Mouse (Mus musculus) intestine, embryonic 16.5 days (tissue): ENCODE results near the gene Fkbp8. TPM values are rescaled to one million over a fixed set of nuclear protein-coding genes. Genes with fewer than 3 reads are reported as not detected.

Experiments
- ATAC-seq: fragments of 200-750 bp; cut with Nextera tagmentation; 2 replicates; pipeline ENCODE4 v1.8.0; 2017; ENCODE audit warnings: moderate TSS enrichment, moderate library complexity
- H3K27ac ChIP-seq: fragments of 300-500 bp; sonication (generic); 2 replicates; pipeline ENCODE4 v1.5.1; 2014; ENCODE audit warnings: mild to moderate bottlenecking, low read length
- H3K27me3 ChIP-seq: fragments of 300-500 bp; sonication (generic); replicated peaks from 2 replicates; pipeline ENCODE4 v1.6.1; 2014; ENCODE audit warnings: low read length, control low read depth, mixed read lengths; ENCODE audit not compliant: control insufficient read depth, insufficient read depth
- H3K36me3 ChIP-seq: fragments of 300-500 bp; sonication (generic); 2 replicates; pipeline ENCODE4 v1.6.1; 2014; ENCODE audit warnings: low read length, control low read depth; ENCODE audit not compliant: control insufficient read depth, insufficient read depth
- H3K4me1 ChIP-seq: fragments of 300-500 bp; sonication (generic); 2 replicates; pipeline ENCODE4 v1.6.1; 2014; ENCODE audit warnings: low read length, control low read depth, mixed read lengths; ENCODE audit not compliant: control insufficient read depth, insufficient read depth
- H3K4me2 ChIP-seq: fragments of 300-500 bp; sonication (generic); 2 replicates; pipeline ENCODE4 v1.6.1; 2014; ENCODE audit warnings: low read depth, low read length, control low read depth
- H3K4me3 ChIP-seq: fragments of 300-500 bp; sonication (generic); 2 replicates; pipeline ENCODE4 v1.5.1; 2014; ENCODE audit warnings: mild to moderate bottlenecking, low read length
- H3K9ac ChIP-seq: fragments of 300-500 bp; sonication (generic); 2 replicates; pipeline ENCODE4 v1.6.1; 2014; ENCODE audit warnings: low read depth, low read length
- H3K9me3 ChIP-seq: fragments of 300-500 bp; sonication (generic); 2 replicates; pipeline ENCODE4 v1.6.1; 2016; ENCODE audit warnings: low read length, control low read depth; ENCODE audit not compliant: control insufficient read depth
- WGBS: fragments of 180-500 bp; shearing (Covaris S2); extraction: QIAGEN DNeasy Blood & Tissue Kit; methylation state at CpG from one replicate; pipeline ENCODE4 v1.1.7; 2014; 5-methylcytosine and 5-hydroxymethylcytosine counted together
- polyA plus RNA-seq: library from polyadenylated mRNA; unstranded; fragments of >200 nt; fragmentation: Nextera tagmentation; extraction: Ambion mirVana; gene quantifications from 2 replicates; pipeline ENCODE4 v1.2.1, GENCODE M21; 2015

The Fkbp8 gene
- polyA plus RNA-seq, 1 experiment from 2014 or later, result 328 TPM

DNA sequence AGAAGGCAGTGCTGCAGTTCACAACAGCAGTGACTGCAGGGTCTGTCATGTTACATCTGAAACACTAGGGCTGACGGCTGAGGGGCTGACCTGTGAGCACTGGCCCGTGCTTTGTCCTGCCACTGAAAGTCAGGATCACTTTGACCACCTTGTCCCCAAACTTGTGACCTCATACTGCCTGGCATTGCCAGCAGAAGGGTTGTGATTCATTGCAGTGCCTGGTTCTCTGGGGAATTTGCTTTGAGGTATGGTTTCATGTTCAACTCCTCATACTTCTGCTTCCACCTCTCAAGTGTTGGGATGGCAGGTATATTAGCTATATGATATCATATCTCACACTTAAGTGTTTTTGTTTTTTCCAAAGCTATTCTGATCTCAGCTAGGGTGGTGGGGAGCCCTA is 8.2 kb downstream of the Fkbp8 start:
- H3K9me3 ChIP-seq, result no peaks in the 10 kb centered on the region
- H3K9ac ChIP-seq, result no peak overlapping the region
- no peak overlapping the region for H3K4me3 ChIP-seq
- WGBS, result 91% methylated on average over 2 of the region's 2 CpGs
- H3K27ac ChIP-seq, result no peak overlapping the region
- H3K4me1 ChIP-seq, result peaks cover 13% of the 10 kb centered on the region
- peaks cover 23% of the 10 kb centered on the region for H3K36me3 ChIP-seq
- H3K27me3 ChIP-seq, result no peaks in the 10 kb centered on the region
- H3K4me2 ChIP-seq, result no peak overlapping the region
- no peak for ATAC-seq

DNA sequence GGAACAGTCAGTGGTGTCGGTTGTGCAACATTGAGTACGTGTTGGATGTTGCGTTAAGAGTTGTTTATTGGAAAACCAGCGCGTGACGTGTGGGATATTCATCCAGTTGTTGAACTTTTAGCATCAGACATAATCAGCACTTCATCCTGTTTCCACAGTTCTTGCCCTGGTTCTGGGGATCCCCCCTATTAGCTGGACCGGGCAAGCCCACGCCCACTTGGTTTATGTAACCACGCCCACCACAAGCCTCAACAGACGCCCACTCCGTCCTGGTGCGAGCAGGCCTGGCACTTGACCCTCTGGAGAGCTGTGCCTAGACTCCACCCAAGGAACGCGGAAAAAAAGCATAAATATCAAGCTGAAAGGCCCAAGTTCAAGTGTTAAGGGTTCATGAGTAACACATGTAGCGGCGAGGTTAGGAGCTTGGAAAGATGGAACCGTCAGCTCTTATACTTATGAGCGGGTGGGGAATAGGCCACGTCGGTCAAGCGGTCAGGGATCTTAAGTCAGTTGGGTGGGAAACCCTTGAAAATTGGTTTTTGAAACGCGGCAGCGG is 10.6 kb downstream of the Fkbp8 start:
- H3K4me1 ChIP-seq, result peaks cover 27% of the 10 kb centered on the region
- ATAC-seq, result peak; percentile 26
- peaks cover 11% of the 10 kb centered on the region for H3K36me3 ChIP-seq
- H3K9ac ChIP-seq, result peak overlapping the region; percentile 71
- H3K9me3 ChIP-seq, result no peaks in the 10 kb centered on the region
- no peaks in the 10 kb centered on the region for H3K27me3 ChIP-seq
- peak overlapping the region; percentile 83 for H3K4me3 ChIP-seq
- H3K27ac ChIP-seq, result peak overlapping the region; percentile 87
- 10% methylated on average over 24 of the region's 24 CpGs for WGBS
- peak overlapping the region; percentile 93 for H3K4me2 ChIP-seq

DNA sequence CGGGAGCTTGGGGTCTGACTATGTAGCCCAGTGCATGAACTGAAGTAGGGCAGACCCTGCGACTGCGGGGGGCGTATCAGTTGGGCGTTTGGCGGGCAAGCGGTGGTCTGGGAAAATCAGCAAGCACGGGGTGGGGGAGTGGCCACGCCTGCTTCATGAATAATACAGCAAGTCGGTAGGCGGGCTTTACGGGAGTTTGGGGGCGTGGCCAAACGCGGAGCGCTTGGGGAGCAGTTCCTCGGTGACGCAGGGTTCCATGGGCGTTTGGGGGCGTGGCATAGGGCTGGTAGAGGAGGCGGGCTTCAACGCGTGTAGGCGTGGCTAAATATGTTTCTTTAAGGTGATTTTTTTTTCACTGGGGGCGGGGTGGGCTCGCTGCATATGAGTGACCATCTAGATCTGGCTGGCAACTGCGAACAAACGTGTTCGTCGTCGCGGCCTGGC is 11.1 kb downstream of the Fkbp8 start:
- Histone ChIP-seq H3K27ac (peak overlapping the region; percentile 95), H3K9ac (peak overlapping the region; percentile 71), H3K9me3 (no peaks in the 10 kb centered on the region), H3K36me3 (peaks cover 11% of the 10 kb centered on the region), H3K4me2 (peak overlapping the region; percentile 93), H3K4me1 (peaks cover 31% of the 10 kb centered on the region), H3K27me3 (no peaks in the 10 kb centered on the region), H3K4me3 (peak overlapping the region; percentile 83)
- peak; percentile 71 for ATAC-seq
- WGBS, result under 1% methylated on average over 32 of the region's 32 CpGs

DNA sequence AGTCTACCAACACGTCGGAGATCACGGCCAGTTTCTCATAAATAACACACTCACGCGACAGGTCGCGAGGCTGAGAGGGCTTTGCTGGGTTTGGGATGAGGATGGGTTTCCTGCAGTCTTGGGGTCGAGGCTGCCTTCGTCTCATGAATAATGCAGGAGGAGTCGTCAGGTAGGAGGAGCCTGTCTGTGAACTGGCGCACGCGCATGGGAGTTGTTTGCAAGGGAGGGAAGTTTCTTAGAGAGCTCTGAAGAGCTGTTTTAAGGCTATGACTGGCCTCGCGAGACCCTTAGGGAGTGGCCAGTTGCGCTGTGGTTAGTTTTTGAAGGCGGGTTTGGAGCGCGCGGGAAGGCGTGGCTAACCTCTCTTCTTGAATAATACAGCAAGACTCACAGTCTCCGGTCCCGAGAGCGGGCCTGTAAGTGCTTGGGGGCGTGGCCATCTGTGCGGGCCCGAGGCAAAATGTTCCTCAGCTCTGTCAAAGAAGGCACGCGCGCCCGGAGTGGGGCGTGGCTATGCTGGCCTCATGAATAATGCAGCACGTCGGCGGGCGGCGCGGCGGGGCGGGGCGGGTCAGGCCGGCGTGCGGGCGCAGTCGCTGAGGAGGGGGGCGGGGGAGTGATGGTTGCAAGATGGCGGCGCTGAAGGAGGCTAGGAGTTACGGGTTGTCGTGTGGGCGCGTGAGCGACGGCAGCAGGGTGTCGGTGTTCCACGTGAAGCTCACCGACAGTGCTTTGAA is 11.7 kb downstream of the Fkbp8 start, which contains the start of gene Ell:
TSS of gene Ell (plus strand) at position 381 of the 737 bp plus-strand sequence.
- H3K27ac ChIP-seq, result peak within 1 kb of the TSS; percentile 95
- H3K4me1 ChIP-seq, result peaks cover 37% of the 10 kb centered on the region
- peaks cover 10% of the 10 kb centered on the region for H3K36me3 ChIP-seq
- under 1% methylated on average over 58 of the region's 58 CpGs for WGBS
- no peaks in the 10 kb centered on the region for H3K9me3 ChIP-seq
- peak within 1 kb of the TSS; percentile 93 for H3K4me2 ChIP-seq
- H3K4me3 ChIP-seq, result peak within 1 kb of the TSS; percentile 83
- peak within 1 kb of the TSS; percentile 93 for H3K9ac ChIP-seq
- H3K27me3 ChIP-seq, result no peaks in the 10 kb centered on the region
- peak; percentile 91 for ATAC-seq

DNA sequence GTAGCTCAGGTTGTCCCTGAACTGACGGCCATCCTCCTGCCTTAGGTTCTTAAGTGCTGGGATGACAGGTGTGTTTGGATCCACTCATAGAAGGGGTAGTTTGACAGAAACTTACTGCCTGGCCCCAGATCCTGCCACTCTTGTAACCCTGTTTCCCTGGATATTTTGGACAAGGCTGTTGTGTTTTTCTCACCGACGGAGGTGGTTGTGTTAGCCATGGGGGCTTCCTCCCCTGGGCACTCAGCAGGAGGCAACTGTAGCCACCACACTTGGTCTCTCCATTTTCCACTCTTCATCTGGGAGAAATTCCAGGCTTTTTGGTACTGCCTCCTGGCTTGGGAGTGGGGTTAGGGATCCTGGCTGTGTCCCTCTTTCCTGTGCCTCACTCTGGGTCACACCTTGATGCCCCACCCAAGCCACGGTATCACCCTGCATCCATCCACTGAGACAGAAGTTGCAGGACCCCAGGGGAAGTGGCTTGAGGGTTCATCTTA is 12.5 kb downstream of the Fkbp8 start:
- Histone ChIP-seq H3K27ac (peak overlapping the region; percentile 95), H3K27me3 (no peaks in the 10 kb centered on the region), H3K4me1 (peaks cover 41% of the 10 kb centered on the region), H3K4me3 (peak overlapping the region; percentile 83), H3K9ac (peak overlapping the region; percentile 93), H3K9me3 (no peaks in the 10 kb centered on the region), H3K36me3 (peaks cover 8% of the 10 kb centered on the region), H3K4me2 (peak overlapping the region; percentile 93)
- WGBS, result 8% methylated on average over 4 of the region's 4 CpGs
- no peak for ATAC-seq

DNA sequence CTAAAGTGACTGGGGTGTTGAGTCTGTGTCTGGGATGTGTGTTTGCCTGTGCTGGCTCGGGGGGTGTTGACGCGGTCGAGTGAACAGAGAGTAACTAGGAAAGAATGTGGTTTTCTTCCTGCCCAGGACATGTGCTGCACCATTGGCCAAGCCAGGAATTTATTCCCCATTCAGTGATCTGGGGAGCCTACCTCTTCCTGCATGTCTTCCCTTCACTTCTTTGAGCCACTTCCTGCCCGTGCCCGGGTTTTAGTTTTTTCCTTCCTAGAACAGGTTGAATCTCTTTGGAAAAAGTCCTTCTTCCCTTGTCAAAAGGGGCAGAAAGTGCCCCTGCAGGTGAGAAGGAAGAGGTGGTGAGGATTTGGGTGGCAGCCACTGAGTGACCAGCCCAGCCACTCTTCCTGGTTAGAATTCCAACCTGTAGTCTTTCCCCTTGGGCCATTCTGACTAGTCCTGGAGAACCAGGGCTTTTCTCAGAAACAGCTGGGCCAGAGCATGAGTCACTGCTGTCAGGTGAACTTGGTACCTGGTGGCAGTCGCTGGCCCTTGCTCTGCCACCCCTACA is 13.1 kb downstream of the Fkbp8 start:
- peak overlapping the region; percentile 93 for H3K9ac ChIP-seq
- peaks cover 5% of the 10 kb centered on the region; the same call in 1 of the 2 replicates for H3K36me3 ChIP-seq
- H3K4me1 ChIP-seq, result peaks cover 41% of the 10 kb centered on the region
- H3K9me3 ChIP-seq, result no peaks in the 10 kb centered on the region
- ATAC-seq, result no peak
- peak overlapping the region; percentile 95 for H3K27ac ChIP-seq
- peak overlapping the region; percentile 83 for H3K4me3 ChIP-seq
- no peaks in the 10 kb centered on the region for H3K27me3 ChIP-seq
- H3K4me2 ChIP-seq, result peak overlapping the region; percentile 93
- 28% methylated on average over 7 of the region's 7 CpGs for WGBS

DNA sequence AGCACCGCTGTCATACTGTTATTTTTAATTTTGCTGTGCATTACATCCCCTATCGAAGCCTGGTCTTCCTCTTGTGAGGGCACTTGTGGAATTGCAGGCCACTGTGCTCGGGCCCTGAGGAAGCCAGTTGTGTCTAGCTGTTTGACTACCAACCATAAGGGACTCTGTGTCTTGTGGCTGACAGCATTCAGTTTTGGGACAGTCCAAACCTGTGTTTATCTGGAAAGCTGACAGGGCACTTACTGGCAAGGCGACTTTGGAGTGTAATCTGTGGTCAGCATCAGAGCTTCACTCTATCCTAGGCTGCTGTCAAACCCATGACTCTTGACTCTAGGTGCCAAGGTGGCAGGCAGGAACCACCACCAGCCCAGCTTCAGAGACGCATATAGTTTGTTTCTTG is 13.6 kb downstream of the Fkbp8 start:
- Histone ChIP-seq H3K4me3 (peak overlapping the region; percentile 83; the same call in 1 of the 2 replicates), H3K36me3 (0 out of 2 replicates have a peak, but pooled peaks cover 3% of the 10 kb centered on the region), H3K4me2 (peak overlapping the region; percentile 93), H3K9me3 (no peaks in the 10 kb centered on the region), H3K4me1 (peaks cover 41% of the 10 kb centered on the region), H3K9ac (peak overlapping the region; percentile 93), H3K27ac (peak overlapping the region; percentile 95; the same call in 1 of the 2 replicates), H3K27me3 (no peaks in the 10 kb centered on the region)
- 78% methylated on average over 5 of the region's 5 CpGs for WGBS
- no peak for ATAC-seq

DNA sequence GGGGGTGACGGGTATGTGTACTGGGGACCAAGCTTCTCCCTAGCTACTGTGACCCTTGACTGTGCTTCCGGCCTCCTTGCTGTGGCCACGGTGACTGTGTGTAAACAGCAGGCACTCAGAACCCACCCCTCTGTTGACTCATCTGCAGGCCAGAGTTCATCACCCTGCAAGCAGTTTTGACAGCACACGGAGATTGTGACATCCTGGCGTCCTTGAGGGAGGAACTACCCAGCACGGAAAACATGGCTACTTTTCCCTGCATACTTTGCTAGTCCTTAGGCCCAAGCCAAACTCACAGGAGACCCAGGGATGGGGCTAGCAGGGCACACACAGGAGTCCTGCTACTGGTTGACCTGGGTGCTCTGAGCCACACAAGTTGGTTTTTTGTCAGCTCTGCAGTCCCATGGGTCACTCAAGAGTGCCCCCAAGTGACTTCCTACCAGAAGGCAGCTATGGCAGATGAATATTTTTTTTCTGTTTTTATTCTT is 16.7 kb downstream of the Fkbp8 start:
- no peaks in the 10 kb centered on the region for H3K27me3 ChIP-seq
- H3K9me3 ChIP-seq, result no peaks in the 10 kb centered on the region
- peaks cover 41% of the 10 kb centered on the region for H3K4me1 ChIP-seq
- no peaks in the 10 kb centered on the region for H3K36me3 ChIP-seq
- no peak overlapping the region for H3K4me2 ChIP-seq
- 0 out of 2 replicates have a peak overlapping the region, but pooled peaks have one; percentile 28 for H3K9ac ChIP-seq
- H3K4me3 ChIP-seq, result no peak overlapping the region
- peak overlapping the region; percentile 71 for H3K27ac ChIP-seq
- 42% methylated on average over 6 of the region's 6 CpGs for WGBS
- ATAC-seq, result no peak

DNA sequence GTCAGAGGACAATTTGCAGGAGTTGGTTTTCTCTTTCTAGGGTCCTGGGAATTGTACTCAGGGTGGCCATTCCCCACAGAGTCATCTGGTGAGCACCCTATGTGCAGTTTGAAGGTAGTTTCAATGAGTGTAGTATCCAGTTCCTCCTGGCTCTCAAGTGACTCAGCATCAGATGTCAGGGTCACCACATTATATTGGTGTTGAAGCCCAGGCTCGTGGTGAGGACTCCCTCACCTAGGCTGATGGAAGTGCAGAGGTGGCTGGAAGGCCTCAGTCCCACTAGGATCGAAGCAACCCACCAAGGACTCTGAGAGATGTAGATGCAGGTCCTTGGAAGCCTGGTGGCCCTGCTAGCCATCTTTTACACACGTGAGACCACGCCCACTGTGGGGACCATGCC is 18.9 kb downstream of the Fkbp8 start:
- Histone ChIP-seq H3K36me3 (no peaks in the 10 kb centered on the region), H3K4me2 (no peak overlapping the region), H3K9me3 (no peaks in the 10 kb centered on the region), H3K27me3 (no peaks in the 10 kb centered on the region), H3K4me1 (peaks cover 27% of the 10 kb centered on the region), H3K9ac (no peak overlapping the region), H3K27ac (no peak overlapping the region), H3K4me3 (no peak overlapping the region)
- no peak for ATAC-seq
- 72% methylated on average over 4 of the region's 4 CpGs for WGBS
